Mouse (Mus musculus) embryonic facial prominence, embryonic 10.5 days (tissue): ENCODE results near the gene Zmat3. TPM values are rescaled to one million over a fixed set of nuclear protein-coding genes. Genes with fewer than 3 reads are reported as not detected.

Experiments
- DNase-seq: peaks from one replicate; pipeline ENCODE4 v3.0.0-alpha.2; 2017; ENCODE audit warnings: low spot score
- H3K27ac ChIP-seq: fragments of 300-500 bp; sonication (generic); replicated peaks from 2 replicates; pipeline ENCODE4 v1.5.1; 2016; ENCODE audit warnings: mild to moderate bottlenecking
- H3K27me3 ChIP-seq: fragments of 300-500 bp; sonication (generic); replicated peaks from 2 replicates; pipeline ENCODE4 v1.6.1; 2016; ENCODE audit warnings: low read depth, mild to moderate bottlenecking; ENCODE audit not compliant: poor library complexity, severe bottlenecking
- H3K36me3 ChIP-seq: fragments of 300-500 bp; sonication (generic); replicated peaks from 2 replicates; pipeline ENCODE4 v1.6.1; 2016; ENCODE audit warnings: mild to moderate bottlenecking, moderate library complexity
- H3K4me1 ChIP-seq: fragments of 300-500 bp; sonication (generic); 2 replicates; pipeline ENCODE4 v1.6.1; 2016
- H3K4me3 ChIP-seq: fragments of 300-500 bp; sonication (generic); 2 replicates; pipeline ENCODE4 v1.5.1; 2016; ENCODE audit warnings: mild to moderate bottlenecking, moderate library complexity
- H3K9me3 ChIP-seq: fragments of 300-500 bp; sonication (generic); 2 replicates; pipeline ENCODE4 v1.6.1; 2016; ENCODE audit warnings: mild to moderate bottlenecking
- WGBS: fragments of 180-500 bp; shearing (Covaris S2); methylation state at CpG from one replicate; pipeline ENCODE4 v1.1.7; 2016; 5-methylcytosine and 5-hydroxymethylcytosine counted together
- polyA plus RNA-seq: library from polyadenylated mRNA; unstranded; fragments of >200 nt; fragmentation: Nextera tagmentation; extraction: Ambion mirVana; gene quantifications from 2 replicates; pipeline ENCODE4 v1.2.1, GENCODE M21; 2016

The Zmat3 gene
- polyA plus RNA-seq, 1 experiment from 2014 or later, result 5.2 TPM

DNA sequence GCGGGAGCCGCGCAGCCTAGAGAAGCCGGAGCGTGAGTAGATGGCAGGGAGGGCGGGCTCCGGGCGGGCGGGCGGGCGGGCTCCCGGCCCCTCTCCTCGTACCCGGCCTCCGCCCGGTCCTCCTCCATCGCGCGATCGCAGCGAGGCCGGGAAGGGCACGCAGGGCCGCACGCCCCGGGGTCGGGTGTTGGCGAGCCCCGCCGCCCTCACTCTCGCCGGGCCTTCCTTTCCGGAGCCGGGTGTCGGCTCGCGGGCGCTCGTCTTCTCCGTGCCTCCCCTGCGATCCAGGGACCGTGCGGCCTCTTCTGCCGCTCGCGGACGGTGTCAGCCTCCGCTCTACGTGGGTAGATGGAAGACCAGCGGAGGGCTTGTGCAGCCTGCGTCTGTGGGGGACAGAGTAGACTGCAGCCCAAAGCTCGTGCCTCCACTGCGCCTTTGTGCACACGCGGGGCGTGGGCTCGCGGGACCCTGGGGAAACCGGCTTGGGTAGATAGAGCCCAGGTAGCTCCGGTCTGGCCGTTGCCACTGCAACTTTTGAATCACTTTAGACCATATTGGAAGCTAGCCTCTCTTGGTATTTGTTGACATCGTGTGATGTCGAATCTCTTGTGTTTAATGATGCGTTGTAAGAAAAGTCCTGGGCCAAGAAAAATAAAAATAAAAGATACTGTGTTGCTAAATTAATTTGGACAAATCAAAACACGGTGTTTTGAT is 31.8 kb upstream of the Zmat3 start, which contains the start of gene Pik3ca:
Gene Pik3ca, plus strand, starts transcription at position 211 of the 714 bp plus-strand sequence.
- no peaks in the 10 kb centered on the region for H3K27me3 ChIP-seq
- WGBS, result under 1% methylated on average over 62 of the region's 65 CpGs
- peaks cover 35% of the 10 kb centered on the region for H3K4me1 ChIP-seq
- H3K36me3 ChIP-seq, result no peaks in the 10 kb centered on the region
- peak; percentile 77 for DNase-seq
- peak within 1 kb of the TSS; percentile 96 for H3K27ac ChIP-seq
- H3K4me3 ChIP-seq, result peak within 1 kb of the TSS; percentile 92
- H3K9me3 ChIP-seq, result no peaks in the 10 kb centered on the region

DNA sequence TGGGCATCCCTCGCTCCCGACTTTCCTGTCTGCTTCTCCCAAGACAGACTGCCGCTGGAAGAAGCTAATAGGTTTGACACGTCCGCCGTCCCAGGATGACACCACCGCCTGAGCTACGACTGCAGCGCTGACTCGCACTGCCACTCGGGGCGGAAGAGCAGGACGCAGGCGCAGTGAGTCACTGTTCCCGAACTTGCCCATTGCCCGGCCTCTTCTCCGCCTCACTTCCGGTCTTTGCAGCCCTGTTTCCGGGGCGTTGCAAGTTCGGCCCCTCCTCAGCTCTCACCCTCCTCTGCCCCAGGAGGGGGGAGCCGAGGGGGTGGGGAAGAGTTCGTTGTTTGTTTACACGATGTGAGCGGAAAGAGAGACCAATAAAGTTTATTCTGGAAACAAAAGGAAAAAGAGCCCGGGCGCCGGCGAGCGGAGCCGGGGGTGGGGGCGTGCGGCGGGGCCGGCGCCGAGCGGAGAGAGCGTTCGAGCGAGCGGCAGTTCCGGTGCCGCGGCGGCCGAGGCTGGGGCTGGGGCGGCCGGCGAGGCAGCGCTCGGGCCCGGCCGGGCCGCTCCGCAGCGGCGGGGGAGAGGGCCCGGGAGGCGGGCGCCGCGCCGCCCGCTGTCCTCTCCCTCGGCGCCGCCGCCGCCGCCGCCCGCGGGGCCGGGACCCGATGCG is 31.1 kb upstream of the Zmat3 start:
- no peaks in the 10 kb centered on the region for H3K36me3 ChIP-seq
- peaks cover 35% of the 10 kb centered on the region for H3K4me1 ChIP-seq
- H3K9me3 ChIP-seq, result no peaks in the 10 kb centered on the region
- H3K4me3 ChIP-seq, result peak overlapping the region; percentile 92
- DNase-seq, result peak; percentile 98
- H3K27ac ChIP-seq, result peak overlapping the region; percentile 96
- 6% methylated on average over 64 of the region's 77 CpGs for WGBS
- H3K27me3 ChIP-seq, result no peaks in the 10 kb centered on the region

GRCm38 (mm10) chr3:32395771-32396551 is 30.1 kb upstream of the Zmat3 start:
- peak; percentile 45 for DNase-seq
- peak overlapping the region; percentile 92 for H3K4me3 ChIP-seq
- H3K36me3 ChIP-seq, result no peaks in the 10 kb centered on the region
- H3K27ac ChIP-seq, result peak overlapping the region; percentile 96
- H3K27me3 ChIP-seq, result no peaks in the 10 kb centered on the region
- H3K4me1 ChIP-seq, result peaks cover 31% of the 10 kb centered on the region
- no peaks in the 10 kb centered on the region for H3K9me3 ChIP-seq
- WGBS, result 28% methylated on average over 24 of the region's 24 CpGs

DNA sequence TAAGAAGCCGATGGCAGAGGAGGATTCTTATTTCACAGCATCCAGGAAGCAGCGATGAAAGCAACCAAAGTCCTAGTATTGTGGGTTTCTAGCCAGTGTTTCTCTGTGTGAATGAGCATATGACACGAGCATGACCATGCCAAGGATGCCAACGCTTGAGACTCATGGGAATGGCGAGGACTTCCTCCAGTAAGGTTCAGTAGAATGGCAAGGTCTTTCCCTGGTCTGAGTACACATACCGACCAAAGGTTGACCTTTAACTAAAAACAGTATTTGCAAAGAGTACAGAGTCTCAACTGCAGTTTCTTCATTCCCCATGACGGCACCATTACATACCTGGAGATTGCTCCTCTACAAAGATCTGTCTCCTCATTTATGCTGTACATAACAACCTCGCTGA is 28.2 kb upstream of the Zmat3 start:
- Histone ChIP-seq H3K4me3 (no peak overlapping the region), H3K9me3 (no peaks in the 10 kb centered on the region), H3K36me3 (no peaks in the 10 kb centered on the region), H3K4me1 (peaks cover 13% of the 10 kb centered on the region), H3K27ac (no peak overlapping the region), H3K27me3 (no peaks in the 10 kb centered on the region)
- no peak for DNase-seq
- 88% methylated on average over 8 of the region's 8 CpGs for WGBS

- WGBS, result 90% methylated on average over 4 of the region's 4 CpGs
- no peaks in the 10 kb centered on the region for H3K27me3 ChIP-seq
Measured at GRCm38 (mm10) chr3:32392841-32393240, 27.0 kb upstream of the Zmat3 start.

DNA sequence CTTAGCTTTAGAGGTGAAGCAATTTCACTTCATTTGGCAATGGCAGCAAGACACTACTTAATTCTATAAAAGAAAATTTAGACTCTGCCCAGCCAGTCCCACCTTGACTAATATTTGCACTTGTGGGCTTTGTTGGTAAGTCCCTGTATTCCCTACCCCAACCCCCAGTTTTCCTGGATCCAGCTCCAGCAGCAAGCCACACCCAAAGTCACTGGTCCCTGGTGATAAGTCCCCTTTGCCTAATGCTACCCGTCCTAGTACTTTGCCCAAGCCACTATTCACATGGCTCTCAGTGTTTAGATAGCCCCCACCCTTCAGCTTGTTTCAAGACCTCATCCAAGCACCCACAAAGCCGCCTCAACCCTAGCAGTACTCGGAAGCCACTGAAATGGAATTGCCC is 15.7 kb upstream of the Zmat3 start:
- Histone ChIP-seq H3K4me1 (no peaks in the 10 kb centered on the region), H3K4me3 (no peak overlapping the region), H3K9me3 (no peaks in the 10 kb centered on the region), H3K36me3 (no peaks in the 10 kb centered on the region), H3K27me3 (no peaks in the 10 kb centered on the region), H3K27ac (no peak overlapping the region)
- DNase-seq, result no peak
- 79% methylated on average over 3 of the region's 3 CpGs for WGBS

More at GRCm38 (mm10) chr3:32392841-32393240, 27.0 kb upstream of the Zmat3 start:
- no peaks in the 10 kb centered on the region for H3K36me3 ChIP-seq
- no peaks in the 10 kb centered on the region for H3K9me3 ChIP-seq
- peaks cover 6% of the 10 kb centered on the region for H3K4me1 ChIP-seq
- no peak overlapping the region for H3K4me3 ChIP-seq
- H3K27ac ChIP-seq, result no peak overlapping the region
- no peak for DNase-seq

DNA sequence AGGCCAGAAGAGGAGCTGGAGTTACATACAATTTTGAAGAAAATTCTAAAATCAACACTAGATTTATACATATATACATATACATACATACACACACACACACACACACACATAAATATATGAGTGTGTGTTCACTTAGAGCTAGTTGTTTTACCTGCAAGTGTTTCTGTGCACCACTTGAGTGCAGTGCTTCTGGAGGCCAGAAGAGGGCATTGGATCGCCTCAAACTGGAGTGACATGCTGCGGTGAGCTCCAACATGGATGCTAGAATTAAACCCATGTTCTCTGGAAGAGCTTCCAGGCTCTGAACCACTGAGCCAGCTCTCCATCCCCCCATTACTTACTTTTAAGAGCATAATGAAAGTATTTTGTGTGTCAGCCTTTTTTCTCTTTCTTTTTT is 14.1 kb upstream of the Zmat3 start:
- H3K4me3 ChIP-seq, result no peak overlapping the region
- H3K4me1 ChIP-seq, result no peaks in the 10 kb centered on the region
- H3K27ac ChIP-seq, result no peak overlapping the region
- WGBS, result 32% methylated on average over 2 of the region's 2 CpGs
- DNase-seq, result peak; percentile 21
- no peaks in the 10 kb centered on the region for H3K36me3 ChIP-seq
- H3K9me3 ChIP-seq, result no peaks in the 10 kb centered on the region
- H3K27me3 ChIP-seq, result no peaks in the 10 kb centered on the region

DNA sequence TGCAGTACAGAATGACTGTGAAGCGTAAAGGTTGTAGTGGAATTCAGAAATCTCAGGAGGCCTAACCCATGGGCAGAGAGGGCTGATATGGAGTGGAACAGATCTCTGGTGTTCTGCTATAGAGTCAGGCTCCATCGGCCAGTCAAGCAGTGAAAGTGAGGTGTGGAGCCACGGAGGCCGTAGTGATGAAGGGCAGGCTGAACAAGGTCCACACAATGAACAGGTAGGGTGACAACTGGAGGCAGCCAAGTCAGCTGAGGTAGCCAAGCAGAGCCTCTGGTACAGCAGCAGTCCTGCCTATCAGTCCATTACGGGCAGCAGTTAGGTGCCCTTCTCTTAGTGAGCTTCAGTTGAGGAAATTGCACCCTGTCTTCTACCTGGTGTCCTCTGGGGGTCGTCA is 7.4 kb upstream of the Zmat3 start:
- 92% methylated on average over 6 of the region's 6 CpGs for WGBS
- no peak overlapping the region for H3K27ac ChIP-seq

DNA sequence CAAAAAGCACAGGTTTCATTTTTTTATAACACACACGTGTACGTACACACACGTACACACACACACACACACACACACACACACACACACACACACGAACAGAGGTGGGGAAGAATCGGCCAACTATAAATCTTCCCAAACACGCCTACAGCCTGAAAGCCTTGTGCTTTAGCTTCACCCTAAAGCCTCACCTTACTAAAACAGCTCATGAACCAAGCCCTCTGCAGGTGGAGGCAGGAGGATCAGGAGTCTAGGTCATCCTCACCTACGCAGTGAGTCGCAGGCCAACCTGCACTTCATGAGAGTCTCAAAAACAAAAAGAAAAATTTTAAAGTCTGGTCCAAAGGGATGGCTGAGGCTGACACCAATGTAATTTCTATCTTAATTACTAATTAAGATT is 6.7 kb upstream of the Zmat3 start:
- no peaks in the 10 kb centered on the region for H3K36me3 ChIP-seq
- H3K4me3 ChIP-seq, result no peak overlapping the region
- no peak overlapping the region for H3K27ac ChIP-seq
- 0 out of 2 replicates have a peak, but pooled peaks cover 4% of the 10 kb centered on the region for H3K4me1 ChIP-seq
- H3K9me3 ChIP-seq, result no peaks in the 10 kb centered on the region
- WGBS, result 89% methylated on average over 8 of the region's 8 CpGs
- no peaks in the 10 kb centered on the region for H3K27me3 ChIP-seq
- no peak for DNase-seq

More for the DNA sequence above, 7.4 kb upstream of the Zmat3 start:
- Histone ChIP-seq H3K27me3 (no peaks in the 10 kb centered on the region), H3K4me3 (no peak overlapping the region), H3K9me3 (no peaks in the 10 kb centered on the region), H3K4me1 (no peaks in the 10 kb centered on the region), H3K36me3 (no peaks in the 10 kb centered on the region)
- DNase-seq, result no peak

DNA sequence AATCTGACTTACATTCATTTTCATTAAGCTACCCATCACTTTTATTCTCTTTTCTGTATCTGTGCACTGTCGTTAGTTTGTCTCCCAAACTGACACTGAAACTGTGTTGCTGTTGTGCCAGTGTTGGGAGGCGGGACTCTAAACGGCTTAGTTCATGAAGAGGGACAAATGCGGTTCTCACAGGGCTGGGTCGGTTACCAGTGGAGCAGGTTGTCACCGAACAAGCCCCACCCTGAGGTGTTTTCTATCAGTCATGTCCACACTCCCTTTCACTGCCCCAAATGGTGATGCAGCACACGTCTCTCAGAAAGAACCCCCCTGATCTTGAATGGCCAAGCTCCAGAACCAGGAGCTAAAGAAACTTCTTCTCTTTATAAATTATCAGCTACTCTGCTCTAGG is 6.1 kb upstream of the Zmat3 start:
- Histone ChIP-seq H3K36me3 (no peaks in the 10 kb centered on the region), H3K4me1 (0 out of 2 replicates have a peak, but pooled peaks cover 4% of the 10 kb centered on the region), H3K9me3 (no peaks in the 10 kb centered on the region), H3K27me3 (peaks cover 2% of the 10 kb centered on the region), H3K27ac (no peak overlapping the region), H3K4me3 (no peak overlapping the region)
- no peak for DNase-seq
- 82% methylated on average over 7 of the region's 7 CpGs for WGBS

DNA sequence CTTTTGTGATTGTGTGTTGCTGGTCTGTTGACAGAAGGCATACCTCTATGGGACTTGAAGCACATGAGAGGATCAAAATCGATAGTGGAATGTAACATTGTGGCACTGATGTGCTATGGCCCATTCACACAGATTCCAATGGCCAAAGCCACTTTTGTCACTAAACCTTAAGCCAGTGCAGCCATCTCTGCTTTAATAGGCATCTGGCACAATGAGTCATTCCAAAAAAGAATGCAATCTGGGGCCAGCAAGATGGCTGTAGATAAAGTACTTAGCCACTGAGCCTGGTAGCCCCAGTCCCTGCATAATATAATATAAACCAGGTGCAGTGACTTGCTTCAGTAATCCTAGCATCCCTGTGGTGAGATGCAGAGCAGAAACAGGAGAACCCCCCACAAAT is 1.7 kb upstream of the Zmat3 start:
- Histone ChIP-seq H3K4me3 (no peak overlapping the region), H3K9me3 (no peaks in the 10 kb centered on the region), H3K27ac (no peak overlapping the region), H3K36me3 (no peaks in the 10 kb centered on the region), H3K27me3 (peaks cover 14% of the 10 kb centered on the region), H3K4me1 (peaks cover 23% of the 10 kb centered on the region)
- DNase-seq, result peak; percentile 15
- WGBS, result 83% methylated on average over 1 of the region's 1 CpGs

DNA sequence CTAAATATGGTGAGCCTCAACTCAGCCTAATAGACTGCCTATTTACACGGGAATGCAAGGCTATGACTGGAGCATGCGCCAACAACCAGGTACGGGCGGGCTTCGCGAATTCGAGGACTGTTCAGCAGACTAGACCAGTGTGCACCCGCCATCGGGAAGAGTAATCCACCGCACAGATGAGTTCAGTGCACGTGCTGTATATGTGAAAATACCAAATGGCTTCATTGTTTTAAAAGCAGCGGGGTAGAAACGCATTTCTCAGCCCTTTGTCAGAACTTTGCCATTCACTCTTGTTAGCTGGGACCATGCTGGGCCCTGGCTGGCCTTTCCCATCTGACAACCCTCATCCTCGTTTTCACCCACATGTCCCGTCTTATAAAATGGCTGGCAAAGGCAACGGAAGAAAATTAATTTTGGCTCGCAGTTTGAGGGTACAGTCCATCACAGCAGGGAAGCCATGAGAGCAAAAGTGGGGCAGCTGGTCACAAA is 476 bp upstream of the Zmat3 start:
- Histone ChIP-seq H3K36me3 (no peaks in the 10 kb centered on the region), H3K27ac (peak overlapping the region; percentile 90; the same call in 1 of the 2 replicates), H3K4me1 (peaks cover 23% of the 10 kb centered on the region), H3K27me3 (peaks cover 14% of the 10 kb centered on the region), H3K4me3 (peak overlapping the region; percentile 88), H3K9me3 (no peaks in the 10 kb centered on the region)
- WGBS, result 68% methylated on average over 17 of the region's 17 CpGs
- DNase-seq, result no peak
